Mouse (Mus musculus) thymus, postnatal 14 days (tissue): ENCODE measurements at regions not wholly inside any gene's neighbourhood (a gene's known extent, or its start where the extent isn't known, plus 50 kb on each side); places are given as distances from the start of the nearest gene placed in this dataset.
"Not testable (repeated sequence)": the region's sequence is repeated elsewhere in the genome, so short reads cannot be mapped to it uniquely, and the experiment has no call there.

Experiments used
- DNase-seq: peaks from one replicate; pipeline ENCODE4 v3.0.0; 2021

- no peak for DNase-seq
These were observed 135.1 kb downstream of the Bcat1 start for GRCm38 (mm10) chr6:144940871-144941380.

- no peak for DNase-seq
These were observed 137.3 kb downstream of the Bcat1 start for GRCm38 (mm10) chr6:144938613-144939236.

- DNase-seq, result no peak
These were observed 138.8 kb downstream of the Bcat1 start for GRCm38 (mm10) chr6:144937211-144937610.

GRCm38 (mm10) chr6:144933722-144934235, 142.2 kb downstream of the Bcat1 start:
- DNase-seq, result no peak

GRCm38 (mm10) chr6:144932402-144932801, 143.6 kb downstream of the Bcat1 start:
- DNase-seq, result no peak

GRCm38 (mm10) chr6:144929959-144930358, 146.0 kb downstream of the Bcat1 start:
- DNase-seq, result no peak

- no peak for DNase-seq
These were observed 146.6 kb downstream of the Bcat1 start for GRCm38 (mm10) chr6:144929262-144929855.

- no peak for DNase-seq
These were observed 145.8 kb upstream of the Sox5 start for GRCm38 (mm10) chr6:144927599-144927998.

- DNase-seq, result peak; percentile 29
These were observed 141.0 kb upstream of the Sox5 start for GRCm38 (mm10) chr6:144922762-144923161.

GRCm38 (mm10) chr6:144919750-144920149, 138.0 kb upstream of the Sox5 start:
- DNase-seq, result no peak

GRCm38 (mm10) chr6:144917128-144917527, 135.4 kb upstream of the Sox5 start:
- DNase-seq, result no peak

GRCm38 (mm10) chr6:144911781-144912180, 130.0 kb upstream of the Sox5 start:
- no peak for DNase-seq

- DNase-seq, result no peak
These were observed 128.6 kb upstream of the Sox5 start for GRCm38 (mm10) chr6:144910392-144910791.

- DNase-seq, result no peak
These were observed 126.9 kb upstream of the Sox5 start for GRCm38 (mm10) chr6:144908646-144909045.

- DNase-seq, result peak; percentile 84
These were observed 121.4 kb upstream of the Sox5 start for GRCm38 (mm10) chr6:144903156-144903555.

- peak; percentile 87 for DNase-seq
These were observed 120.7 kb upstream of the Sox5 start for GRCm38 (mm10) chr6:144902267-144902995.

- peak; percentile 69 for DNase-seq
These were observed 120.0 kb upstream of the Sox5 start for GRCm38 (mm10) chr6:144901825-144902224.

- DNase-seq, result not testable (repeated sequence)
These were observed 119.1 kb upstream of the Sox5 start for GRCm38 (mm10) chr6:144900858-144901257.

GRCm38 (mm10) chr6:144897526-144897925, 115.7 kb upstream of the Sox5 start:
- DNase-seq, result no peak

- no peak for DNase-seq
These were observed 109.1 kb upstream of the Sox5 start for GRCm38 (mm10) chr6:144890914-144891313.

GRCm38 (mm10) chr6:144890166-144890565, 108.4 kb upstream of the Sox5 start:
- DNase-seq, result no peak

GRCm38 (mm10) chr6:144883117-144883516, 101.3 kb upstream of the Sox5 start:
- no peak for DNase-seq

GRCm38 (mm10) chr6:144880098-144880497, 98.3 kb upstream of the Sox5 start:
- DNase-seq, result no peak

GRCm38 (mm10) chr6:144876758-144877157, 95.0 kb upstream of the Sox5 start:
- no peak for DNase-seq
